Mouse (Mus musculus) midbrain, embryonic 16.5 days (tissue): ENCODE measurements around the gene Bzw2. TPM values are rescaled to one million over a fixed set of nuclear protein-coding genes. Genes with fewer than 3 reads are reported as not detected.

Experiments
- ATAC-seq: fragments of 200-750 bp; cut with Nextera tagmentation; 2 replicates; pipeline ENCODE4 v1.8.0; 2017; ENCODE audit warnings: moderate TSS enrichment
- H3K27ac ChIP-seq: fragments of 300-500 bp; sonication (generic); 2 replicates; pipeline ENCODE4 v1.5.1; 2014; ENCODE audit warnings: mild to moderate bottlenecking, low read length, mixed read lengths
- H3K27me3 ChIP-seq: fragments of 300-500 bp; sonication (generic); 2 replicates; pipeline ENCODE4 v1.6.1; 2014; ENCODE audit warnings: low read depth, low read length, mixed read lengths; ENCODE audit not compliant: control insufficient read depth, insufficient read depth
- H3K36me3 ChIP-seq: fragments of 300-500 bp; sonication (generic); 2 replicates; pipeline ENCODE4 v1.6.1; 2014; ENCODE audit warnings: mild to moderate bottlenecking, low read length, moderate library complexity, mixed read lengths; ENCODE audit not compliant: control insufficient read depth, insufficient read depth
- H3K4me1 ChIP-seq: fragments of 300-500 bp; sonication (generic); 2 replicates; pipeline ENCODE4 v1.6.1; 2014; ENCODE audit warnings: mild to moderate bottlenecking, low read length, mixed read lengths; ENCODE audit not compliant: control insufficient read depth, insufficient read depth
- H3K4me2 ChIP-seq: fragments of 300-500 bp; sonication (generic); 2 replicates; pipeline ENCODE4 v1.6.1; 2014; ENCODE audit warnings: mild to moderate bottlenecking, low read length, mixed read lengths
- H3K4me3 ChIP-seq: fragments of 300-500 bp; sonication (generic); 2 replicates; pipeline ENCODE4 v1.5.1; 2014; ENCODE audit warnings: low read depth, mild to moderate bottlenecking, low read length, moderate library complexity, mixed read lengths
- H3K9ac ChIP-seq: fragments of 300-500 bp; sonication (generic); 2 replicates; pipeline ENCODE4 v1.6.1; 2014; ENCODE audit warnings: low read depth, low read length, mixed read lengths
- H3K9me3 ChIP-seq: fragments of 300-500 bp; sonication (generic); replicated peaks from 2 replicates; pipeline ENCODE4 v1.6.1; 2014; ENCODE audit warnings: mild to moderate bottlenecking, low read length, mixed read lengths; ENCODE audit not compliant: control insufficient read depth, poor library complexity, severe bottlenecking
- WGBS: fragments of 180-500 bp; shearing (Covaris S2); extraction: QIAGEN DNeasy Blood & Tissue Kit; methylation state at CpG from one replicate; pipeline ENCODE4 v1.1.7; 2014; 5-methylcytosine and 5-hydroxymethylcytosine counted together
- polyA plus RNA-seq: library from polyadenylated mRNA; unstranded; fragments of >200 nt; fragmentation: Nextera tagmentation; extraction: Ambion mirVana; gene quantifications from 2 replicates; pipeline ENCODE4 v1.2.1, GENCODE M21; 2015

The Bzw2 gene
- polyA plus RNA-seq, 1 experiment from 2014 or later, result 402 TPM

GRCm38 (mm10) chr12:36102733-36103591 is 54.9 kb downstream of the Bzw2 start:
- Histone ChIP-seq H3K36me3 (peaks cover 23% of the 10 kb centered on the region), H3K9me3 (no peaks in the 10 kb centered on the region), H3K9ac (no peak overlapping the region), H3K27me3 (no peaks in the 10 kb centered on the region), H3K4me3 (no peak overlapping the region), H3K4me2 (no peak overlapping the region), H3K4me1 (peaks cover 5% of the 10 kb centered on the region), H3K27ac (no peak overlapping the region; the same call in 1 of the 2 replicates)
- peak; percentile 94 for ATAC-seq
- 80% methylated on average over 8 of the region's 8 CpGs for WGBS

- WGBS, result 65% methylated on average over 7 of the region's 7 CpGs
Measured at GRCm38 (mm10) chr12:36095371-36095880, 62.5 kb downstream of the Bzw2 start.

GRCm38 (mm10) chr12:36093081-36093670 is 64.7 kb downstream of the Bzw2 start:
- H3K36me3 ChIP-seq, result peaks cover 15% of the 10 kb centered on the region
- H3K9ac ChIP-seq, result no peak overlapping the region
- no peak overlapping the region for H3K27ac ChIP-seq
- no peak overlapping the region for H3K4me2 ChIP-seq
- H3K27me3 ChIP-seq, result no peaks in the 10 kb centered on the region
- WGBS, result 56% methylated on average over 8 of the region's 8 CpGs
- no peak overlapping the region for H3K4me3 ChIP-seq
- no peak for ATAC-seq
- no peaks in the 10 kb centered on the region for H3K9me3 ChIP-seq
- H3K4me1 ChIP-seq, result no peaks in the 10 kb centered on the region

More at GRCm38 (mm10) chr12:36095371-36095880, 62.5 kb downstream of the Bzw2 start:
- no peaks in the 10 kb centered on the region for H3K27me3 ChIP-seq
- no peaks in the 10 kb centered on the region for H3K9me3 ChIP-seq
- H3K36me3 ChIP-seq, result peaks cover 15% of the 10 kb centered on the region
- H3K27ac ChIP-seq, result no peak overlapping the region
- no peak overlapping the region for H3K4me2 ChIP-seq
- H3K4me1 ChIP-seq, result no peaks in the 10 kb centered on the region
- ATAC-seq, result no peak
- H3K4me3 ChIP-seq, result no peak overlapping the region
- no peak overlapping the region for H3K9ac ChIP-seq

- Histone ChIP-seq H3K9me3 (no peaks in the 10 kb centered on the region), H3K4me2 (no peak overlapping the region), H3K27ac (no peak overlapping the region), H3K36me3 (peaks cover 12% of the 10 kb centered on the region), H3K4me3 (no peak overlapping the region), H3K27me3 (no peaks in the 10 kb centered on the region), H3K4me1 (no peaks in the 10 kb centered on the region), H3K9ac (no peak overlapping the region)
- WGBS, result 95% methylated on average over 10 of the region's 10 CpGs
- no peak for ATAC-seq
Measured at GRCm38 (mm10) chr12:36091964-36092363, 65.9 kb downstream of the Bzw2 start.

- 58% methylated on average over 6 of the region's 6 CpGs for WGBS
- H3K36me3 ChIP-seq, result peaks cover 12% of the 10 kb centered on the region
- ATAC-seq, result no peak; the same call in 1 of the 2 replicates
Measured at GRCm38 (mm10) chr12:36089221-36089620, 68.7 kb downstream of the Bzw2 start.

GRCm38 (mm10) chr12:36088804-36089203 is 69.1 kb downstream of the Bzw2 start:
- no peak overlapping the region for H3K4me3 ChIP-seq
- ATAC-seq, result no peak
- WGBS, result 82% methylated on average over 1 of the region's 1 CpGs
- no peaks in the 10 kb centered on the region for H3K27me3 ChIP-seq
- no peaks in the 10 kb centered on the region for H3K9me3 ChIP-seq
- no peak overlapping the region for H3K4me2 ChIP-seq
- H3K9ac ChIP-seq, result no peak overlapping the region
- H3K4me1 ChIP-seq, result no peaks in the 10 kb centered on the region
- peaks cover 12% of the 10 kb centered on the region for H3K36me3 ChIP-seq
- no peak overlapping the region for H3K27ac ChIP-seq

More at GRCm38 (mm10) chr12:36089221-36089620, 68.7 kb downstream of the Bzw2 start:
- H3K4me2 ChIP-seq, result no peak overlapping the region
- no peaks in the 10 kb centered on the region for H3K4me1 ChIP-seq
- H3K27ac ChIP-seq, result no peak overlapping the region
- no peaks in the 10 kb centered on the region for H3K27me3 ChIP-seq
- H3K9ac ChIP-seq, result no peak overlapping the region
- H3K9me3 ChIP-seq, result no peaks in the 10 kb centered on the region
- H3K4me3 ChIP-seq, result no peak overlapping the region

- Histone ChIP-seq H3K4me1 (no peaks in the 10 kb centered on the region), H3K9ac (no peak overlapping the region), H3K36me3 (no peaks in the 10 kb centered on the region), H3K27me3 (no peaks in the 10 kb centered on the region), H3K4me3 (no peak overlapping the region), H3K27ac (no peak overlapping the region), H3K9me3 (no peaks in the 10 kb centered on the region), H3K4me2 (no peak overlapping the region)
- no peak for ATAC-seq
- WGBS, result 95% methylated on average over 2 of the region's 2 CpGs
Measured at GRCm38 (mm10) chr12:36085380-36085779, 72.5 kb downstream of the Bzw2 start.

GRCm38 (mm10) chr12:36078101-36078899 is 79.6 kb downstream of the Bzw2 start:
- Histone ChIP-seq H3K9ac (no peak overlapping the region), H3K4me1 (no peaks in the 10 kb centered on the region), H3K4me3 (no peak overlapping the region), H3K27me3 (no peaks in the 10 kb centered on the region), H3K27ac (no peak overlapping the region), H3K4me2 (no peak overlapping the region), H3K9me3 (no peaks in the 10 kb centered on the region), H3K36me3 (no peaks in the 10 kb centered on the region)
- no peak for ATAC-seq
- WGBS, result 79% methylated on average over 4 of the region's 4 CpGs
